Mouse (Mus musculus): ENCODE data around the gene Phf2.

DNA sequence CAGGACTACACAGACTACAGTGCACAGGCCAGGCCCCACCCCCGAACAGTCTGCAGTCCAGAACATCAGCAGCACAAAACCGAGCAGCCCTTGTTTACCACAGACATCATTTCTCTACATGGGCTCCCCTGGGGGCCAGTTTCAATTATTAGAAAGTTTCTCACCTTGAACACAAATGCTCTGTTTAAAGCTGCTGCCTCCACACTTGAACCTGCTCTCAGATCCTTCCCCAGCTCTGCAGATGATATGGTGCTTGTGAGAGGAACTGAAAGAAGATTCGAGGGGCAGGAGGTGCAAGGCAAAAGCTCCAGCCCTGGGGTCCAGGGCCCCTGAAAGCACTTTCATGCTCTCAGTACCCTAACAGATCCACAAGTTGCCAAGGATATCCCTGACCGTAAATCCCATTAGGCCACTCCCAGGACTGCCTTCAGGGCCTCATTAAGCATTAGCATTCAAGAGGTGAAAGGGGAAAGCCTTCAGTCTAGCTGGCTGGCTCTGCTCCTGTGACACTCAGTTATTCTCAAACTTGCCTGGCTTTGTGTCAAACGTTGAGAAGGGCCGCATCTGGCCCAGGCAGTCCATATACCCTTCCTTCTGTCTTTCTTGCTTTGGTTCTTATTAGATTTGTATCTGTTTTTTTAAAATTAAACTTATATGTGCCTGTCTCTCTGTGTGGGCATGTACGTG lies 13.5 kb downstream of the Phf2 start:
- TF ChIP-seq CTCF (IDR thresholded peaks at IDR 0.05; ENCODE audit: control insufficient read depth, insufficient read depth, low read length) (no peak), POLR2A (IDR thresholded peaks at IDR 0.05; ENCODE audit: borderline replicate concordance, control insufficient read depth, low read depth, low read length) (no peak)

Measured in bone marrow, adult 2 months (tissue).